Mouse (Mus musculus) hindbrain, embryonic 15.5 days (tissue): ENCODE results near the gene Frem1. TPM values are rescaled to one million over a fixed set of nuclear protein-coding genes. Genes with fewer than 3 reads are reported as not detected.
A peak's percentile ranks its signal among the peaks of the same experiment; 100 is the strongest.

Experiments
- ATAC-seq: fragments of 200-750 bp; cut with Nextera tagmentation; 2 replicates; pipeline ENCODE4 v1.8.0; 2017; ENCODE audit warnings: low read depth, moderate number of reproducible peaks, moderate TSS enrichment; ENCODE audit not compliant: low FRiP score
- H3K27ac ChIP-seq: fragments of 300-500 bp; sonication (generic); replicated peaks from 2 replicates; pipeline ENCODE4 v1.5.1; 2015; ENCODE audit warnings: mild to moderate bottlenecking, inconsistent platforms
- H3K27me3 ChIP-seq: fragments of 300-500 bp; sonication (generic); 2 replicates; pipeline ENCODE4 v1.6.1; 2015; ENCODE audit warnings: control low read depth, inconsistent platforms
- H3K36me3 ChIP-seq: fragments of 300-500 bp; sonication (generic); 2 replicates; pipeline ENCODE4 v1.6.1; 2015; ENCODE audit warnings: control low read depth, inconsistent platforms
- H3K4me1 ChIP-seq: fragments of 300-500 bp; sonication (generic); replicated peaks from 2 replicates; pipeline ENCODE4 v1.6.1; 2015; ENCODE audit warnings: control low read depth, inconsistent platforms
- H3K4me2 ChIP-seq: fragments of 300-500 bp; sonication (generic); 2 replicates; pipeline ENCODE4 v1.6.1; 2015; ENCODE audit warnings: moderate library complexity, mild to moderate bottlenecking, inconsistent platforms
- H3K4me3 ChIP-seq: fragments of 300-500 bp; sonication (generic); 2 replicates; pipeline ENCODE4 v1.5.1; 2015; ENCODE audit warnings: mild to moderate bottlenecking, inconsistent platforms
- H3K9ac ChIP-seq: fragments of 300-500 bp; sonication (generic); 2 replicates; pipeline ENCODE4 v1.6.1; 2015; ENCODE audit warnings: inconsistent platforms
- H3K9me3 ChIP-seq: fragments of 300-500 bp; sonication (generic); 2 replicates; pipeline ENCODE4 v1.6.1; 2016; ENCODE audit warnings: control low read depth, inconsistent platforms
- WGBS: fragments of 180-500 bp; shearing (Covaris S2); methylation state at CpG from one replicate; pipeline ENCODE4 v1.1.7; 2015; 5-methylcytosine and 5-hydroxymethylcytosine counted together
- polyA plus RNA-seq: library from polyadenylated mRNA; unstranded; fragments of >200 nt; fragmentation: Nextera tagmentation; extraction: Ambion mirVana; gene quantifications from 2 replicates; pipeline ENCODE4 v1.2.1, GENCODE M21; 2015

Gene Frem1
- polyA plus RNA-seq, 1 experiment from 2014 or later, result 2.9 TPM

DNA sequence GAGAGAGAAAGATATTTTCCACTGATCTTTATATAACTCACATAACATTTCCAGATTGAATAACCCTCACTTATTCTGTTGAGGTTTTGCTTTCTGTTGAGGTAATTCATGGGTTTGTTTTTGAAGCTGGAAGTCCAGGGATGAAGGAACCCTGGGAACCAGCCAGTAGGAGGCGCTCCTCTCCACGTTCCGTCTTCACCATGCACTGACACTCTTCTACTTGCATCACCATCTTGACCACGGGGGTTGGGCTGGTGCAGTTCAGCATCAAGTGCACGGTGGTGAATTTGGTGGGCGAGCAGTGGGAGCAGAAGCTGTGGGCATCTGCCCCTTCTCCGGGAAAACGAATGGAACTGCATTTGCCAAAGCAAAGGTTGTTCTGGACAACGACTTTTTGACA is 169.6 kb downstream of the Frem1 start:
- H3K27me3 ChIP-seq, result no peaks in the 10 kb centered on the region
- no peak overlapping the region for H3K9ac ChIP-seq
- H3K4me1 ChIP-seq, result 0 out of 2 replicates have a peak, but pooled peaks cover 3% of the 10 kb centered on the region
- H3K4me3 ChIP-seq, result no peak overlapping the region
- WGBS, result 84% methylated on average over 9 of the region's 9 CpGs
- H3K27ac ChIP-seq, result no peak overlapping the region
- no peak overlapping the region for H3K4me2 ChIP-seq
- ATAC-seq, result no peak
- H3K36me3 ChIP-seq, result no peaks in the 10 kb centered on the region
- H3K9me3 ChIP-seq, result no peaks in the 10 kb centered on the region

DNA sequence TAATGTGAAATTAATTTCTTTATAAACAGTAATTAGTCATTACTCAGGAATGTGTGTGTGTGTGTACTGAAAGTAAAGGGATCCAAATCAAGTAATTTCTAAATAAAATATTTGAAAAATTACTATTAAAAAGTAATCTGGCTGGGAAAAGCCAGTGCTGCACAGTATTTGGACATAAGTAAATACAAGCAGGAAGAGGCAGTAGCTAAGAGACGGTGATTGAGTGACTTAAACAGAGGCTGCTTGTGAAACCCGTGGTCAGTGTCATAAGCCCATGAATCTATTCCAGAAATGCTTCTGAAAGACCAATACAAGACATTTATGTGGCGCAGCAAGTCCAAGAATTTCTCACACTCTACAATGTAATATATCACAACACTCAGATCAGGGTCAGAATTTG is 170.8 kb downstream of the Frem1 start:
- Histone ChIP-seq H3K9ac (no peak overlapping the region), H3K27ac (no peak overlapping the region), H3K4me3 (no peak overlapping the region), H3K9me3 (no peaks in the 10 kb centered on the region), H3K27me3 (no peaks in the 10 kb centered on the region), H3K36me3 (no peaks in the 10 kb centered on the region), H3K4me2 (no peak overlapping the region), H3K4me1 (0 out of 2 replicates have a peak, but pooled peaks cover 3% of the 10 kb centered on the region)
- ATAC-seq, result no peak
- 74% methylated on average over 3 of the region's 3 CpGs for WGBS

DNA sequence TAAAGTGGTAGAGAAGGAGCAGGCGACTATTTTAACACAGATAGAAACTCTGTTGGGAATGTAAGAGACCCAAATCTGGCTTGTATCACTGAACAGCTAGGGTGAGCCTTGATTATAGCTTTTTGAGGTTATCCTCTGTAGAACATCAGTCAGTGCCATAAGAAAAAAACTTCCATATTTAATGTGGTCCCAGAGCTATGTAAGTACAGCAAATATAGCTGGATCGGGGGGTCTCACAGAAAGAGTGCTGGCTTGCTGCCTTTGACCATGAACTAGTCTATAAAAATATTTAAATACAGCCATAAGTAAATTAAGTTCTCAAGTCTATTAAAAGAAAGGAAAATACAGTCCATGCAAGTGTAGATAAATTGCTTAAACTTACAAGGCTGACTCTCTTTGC is 171.9 kb downstream of the Frem1 start:
- H3K9ac ChIP-seq, result no peak overlapping the region
- H3K4me3 ChIP-seq, result no peak overlapping the region
- H3K9me3 ChIP-seq, result no peaks in the 10 kb centered on the region
- H3K4me2 ChIP-seq, result no peak overlapping the region
- no peaks in the 10 kb centered on the region for H3K36me3 ChIP-seq
- H3K27ac ChIP-seq, result no peak overlapping the region
- 88% methylated on average over 2 of the region's 2 CpGs for WGBS
- H3K4me1 ChIP-seq, result 0 out of 2 replicates have a peak, but pooled peaks cover 3% of the 10 kb centered on the region
- ATAC-seq, result no peak
- H3K27me3 ChIP-seq, result no peaks in the 10 kb centered on the region

DNA sequence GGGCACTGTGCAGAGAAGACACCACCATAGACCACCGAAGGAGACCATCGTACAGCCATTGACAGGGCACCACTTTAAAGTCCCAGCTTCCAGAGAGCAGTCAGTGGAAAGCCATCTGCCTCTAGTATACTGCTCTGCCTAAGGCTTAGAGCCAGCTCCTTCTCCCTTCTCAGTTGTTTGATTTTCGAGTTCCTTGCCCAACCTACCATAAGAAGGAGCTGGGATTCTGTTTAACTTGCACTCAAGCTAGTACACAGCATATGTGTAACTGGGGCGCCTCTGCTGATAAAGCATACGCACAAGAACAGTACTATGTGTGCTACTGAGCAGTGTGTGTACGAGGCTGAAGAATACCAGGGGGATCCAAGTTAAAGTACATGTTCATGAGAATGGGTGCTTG is 173.0 kb downstream of the Frem1 start:
- Histone ChIP-seq H3K4me2 (no peak overlapping the region), H3K9ac (no peak overlapping the region), H3K36me3 (no peaks in the 10 kb centered on the region), H3K4me3 (no peak overlapping the region), H3K27me3 (no peaks in the 10 kb centered on the region), H3K27ac (no peak overlapping the region), H3K4me1 (no peaks in the 10 kb centered on the region), H3K9me3 (no peaks in the 10 kb centered on the region)
- 85% methylated on average over 6 of the region's 6 CpGs for WGBS
- no peak for ATAC-seq

DNA sequence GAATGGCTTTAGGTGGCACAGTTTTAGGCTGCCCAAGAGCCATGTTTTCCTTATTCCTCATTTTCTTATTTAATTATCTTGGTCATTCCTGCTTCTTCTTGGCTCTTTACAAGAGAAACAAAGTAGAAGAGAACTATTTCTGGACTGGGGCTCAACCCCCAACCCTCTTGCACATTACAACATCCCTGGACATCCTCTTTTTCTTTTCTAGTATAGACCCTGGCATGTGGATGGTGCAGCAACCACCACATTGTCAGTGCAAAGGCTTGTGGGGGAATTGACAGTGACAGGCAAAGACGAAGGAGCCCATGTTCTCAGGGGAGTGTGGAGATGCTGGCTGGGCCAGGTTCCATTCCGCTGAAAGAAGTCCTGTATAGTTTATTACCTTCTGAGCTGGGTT is 175.5 kb downstream of the Frem1 start:
- Histone ChIP-seq H3K9ac (no peak overlapping the region), H3K27ac (no peak overlapping the region), H3K4me2 (no peak overlapping the region), H3K36me3 (no peaks in the 10 kb centered on the region), H3K9me3 (no peaks in the 10 kb centered on the region), H3K27me3 (no peaks in the 10 kb centered on the region), H3K4me1 (no peaks in the 10 kb centered on the region), H3K4me3 (no peak overlapping the region)
- no peak for ATAC-seq
- 78% methylated on average over 2 of the region's 2 CpGs for WGBS

DNA sequence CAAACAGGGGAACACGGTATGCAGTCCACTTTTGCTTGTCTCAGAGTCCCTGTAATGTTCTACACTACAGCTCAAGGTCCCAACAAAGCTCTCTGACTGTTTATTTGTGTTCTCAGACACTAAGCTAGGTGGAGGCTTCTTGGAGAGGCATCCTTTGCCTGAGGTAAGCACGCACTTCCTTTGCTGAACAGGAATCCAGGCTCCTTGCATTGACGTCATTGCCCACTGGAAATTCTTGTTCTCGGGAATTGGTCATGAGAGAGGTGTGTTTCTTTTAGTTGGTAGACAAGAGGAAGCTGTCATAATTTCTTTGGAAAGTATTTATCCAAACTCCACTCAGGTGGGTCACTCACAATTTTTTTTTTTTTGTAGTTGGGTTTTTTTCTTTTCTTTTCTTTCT is 176.6 kb downstream of the Frem1 start:
- H3K27me3 ChIP-seq, result no peaks in the 10 kb centered on the region
- H3K4me3 ChIP-seq, result no peak overlapping the region
- no peak overlapping the region for H3K27ac ChIP-seq
- no peaks in the 10 kb centered on the region for H3K36me3 ChIP-seq
- no peaks in the 10 kb centered on the region for H3K4me1 ChIP-seq
- H3K9ac ChIP-seq, result no peak overlapping the region
- 85% methylated on average over 4 of the region's 4 CpGs for WGBS
- no peaks in the 10 kb centered on the region for H3K9me3 ChIP-seq
- H3K4me2 ChIP-seq, result no peak overlapping the region
- ATAC-seq, result no peak

DNA sequence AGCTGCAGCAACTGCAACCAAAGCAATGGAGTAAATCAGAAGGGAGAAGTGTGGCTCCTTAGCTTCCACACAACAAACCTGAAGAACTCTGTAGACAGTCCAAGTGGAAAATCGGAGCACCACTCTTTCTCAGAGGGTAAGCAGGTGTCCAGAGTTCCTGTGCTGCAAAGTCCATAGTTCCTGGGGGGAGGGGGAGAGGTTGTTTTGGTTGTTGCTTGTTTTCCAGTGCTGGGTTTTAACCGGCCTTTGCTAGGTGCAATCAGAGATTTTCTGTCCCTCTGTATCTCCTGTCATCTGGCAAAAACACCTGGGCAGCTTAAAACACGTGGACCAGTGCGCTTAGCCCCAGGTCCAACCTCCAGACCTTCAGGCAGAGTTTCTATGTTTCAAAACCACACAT is 177.3 kb downstream of the Frem1 start:
- H3K27ac ChIP-seq, result no peak overlapping the region
- no peaks in the 10 kb centered on the region for H3K27me3 ChIP-seq
- no peak for ATAC-seq
- H3K9ac ChIP-seq, result no peak overlapping the region
- H3K36me3 ChIP-seq, result no peaks in the 10 kb centered on the region
- no peaks in the 10 kb centered on the region for H3K4me1 ChIP-seq
- no peaks in the 10 kb centered on the region for H3K9me3 ChIP-seq
- no peak overlapping the region for H3K4me2 ChIP-seq
- WGBS, result 81% methylated on average over 4 of the region's 4 CpGs
- no peak overlapping the region for H3K4me3 ChIP-seq

DNA sequence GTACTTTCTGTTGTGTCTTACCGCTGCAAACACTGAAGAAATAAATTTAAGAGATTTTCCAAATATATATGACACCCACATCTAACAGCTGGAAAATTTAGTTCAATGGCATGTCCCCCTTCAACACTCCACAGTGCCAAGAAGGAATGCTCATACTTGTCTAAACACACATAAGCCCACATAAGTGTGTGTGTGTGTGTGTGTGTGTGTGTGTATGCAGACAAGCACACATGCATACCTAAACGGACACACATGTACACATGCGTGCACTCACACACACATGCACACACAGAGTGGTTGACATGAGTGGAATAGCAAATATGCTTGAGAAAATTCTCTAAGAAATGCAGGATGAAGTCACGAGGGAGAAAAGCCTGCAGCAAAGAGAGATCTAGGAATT is 179.6 kb downstream of the Frem1 start:
- 78% methylated on average over 4 of the region's 4 CpGs for WGBS

DNA sequence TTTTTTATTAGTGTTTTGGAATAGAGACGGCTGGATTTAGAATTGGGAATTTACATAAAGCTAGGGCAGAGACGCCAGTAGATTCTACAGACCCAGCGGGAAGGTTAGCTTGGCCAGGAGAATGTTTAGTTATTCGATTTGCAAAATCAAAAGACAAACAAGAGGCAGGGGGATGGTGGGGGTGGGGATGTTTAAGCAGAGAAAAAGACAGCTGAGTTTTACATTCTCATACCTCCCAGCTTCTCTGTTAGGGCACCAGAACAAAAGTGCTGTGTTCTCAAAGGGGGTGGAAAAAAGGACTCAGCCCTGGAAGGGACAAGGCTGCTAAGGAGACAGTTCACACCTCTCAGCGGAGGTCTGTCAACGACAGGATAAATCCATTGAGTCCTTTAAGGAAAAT is 180.0 kb downstream of the Frem1 start:
- 21% methylated on average over 6 of the region's 6 CpGs for WGBS
- Histone ChIP-seq H3K9me3 (no peaks in the 10 kb centered on the region), H3K9ac (no peak overlapping the region), H3K4me2 (no peak overlapping the region), H3K4me3 (no peak overlapping the region), H3K36me3 (no peaks in the 10 kb centered on the region), H3K27me3 (no peaks in the 10 kb centered on the region), H3K4me1 (no peaks in the 10 kb centered on the region), H3K27ac (no peak overlapping the region)
- ATAC-seq, result no peak

More for the DNA sequence above, 179.6 kb downstream of the Frem1 start:
- Histone ChIP-seq H3K27ac (no peak overlapping the region), H3K4me3 (no peak overlapping the region), H3K36me3 (no peaks in the 10 kb centered on the region), H3K4me1 (no peaks in the 10 kb centered on the region), H3K9ac (no peak overlapping the region), H3K27me3 (no peaks in the 10 kb centered on the region), H3K9me3 (no peaks in the 10 kb centered on the region), H3K4me2 (no peak overlapping the region)
- ATAC-seq, result no peak

DNA sequence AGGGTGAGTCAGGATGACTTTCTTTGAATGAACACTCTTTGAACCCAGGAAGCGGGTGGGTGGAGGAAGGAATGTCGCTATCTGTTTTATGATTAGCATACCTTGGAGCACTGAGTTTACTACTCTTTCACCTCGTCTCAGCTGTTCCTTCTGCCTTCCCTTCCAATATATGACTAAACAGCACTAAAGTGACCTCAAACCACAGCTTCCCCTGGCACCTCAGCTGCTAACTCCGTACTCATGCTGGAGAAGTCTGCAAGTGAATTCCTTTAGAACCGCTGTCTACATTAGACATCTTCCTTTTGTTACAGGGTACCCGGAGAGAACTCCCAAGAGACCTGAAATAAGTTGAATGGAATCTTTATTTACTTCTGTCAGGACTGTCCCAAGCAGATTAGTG is 181.2 kb downstream of the Frem1 start:
- Histone ChIP-seq H3K4me1 (no peaks in the 10 kb centered on the region), H3K27me3 (no peaks in the 10 kb centered on the region), H3K36me3 (no peaks in the 10 kb centered on the region), H3K27ac (no peak overlapping the region), H3K4me2 (no peak overlapping the region), H3K4me3 (no peak overlapping the region), H3K9ac (no peak overlapping the region), H3K9me3 (no peaks in the 10 kb centered on the region)
- no peak for ATAC-seq
- 81% methylated on average over 6 of the region's 6 CpGs for WGBS

DNA sequence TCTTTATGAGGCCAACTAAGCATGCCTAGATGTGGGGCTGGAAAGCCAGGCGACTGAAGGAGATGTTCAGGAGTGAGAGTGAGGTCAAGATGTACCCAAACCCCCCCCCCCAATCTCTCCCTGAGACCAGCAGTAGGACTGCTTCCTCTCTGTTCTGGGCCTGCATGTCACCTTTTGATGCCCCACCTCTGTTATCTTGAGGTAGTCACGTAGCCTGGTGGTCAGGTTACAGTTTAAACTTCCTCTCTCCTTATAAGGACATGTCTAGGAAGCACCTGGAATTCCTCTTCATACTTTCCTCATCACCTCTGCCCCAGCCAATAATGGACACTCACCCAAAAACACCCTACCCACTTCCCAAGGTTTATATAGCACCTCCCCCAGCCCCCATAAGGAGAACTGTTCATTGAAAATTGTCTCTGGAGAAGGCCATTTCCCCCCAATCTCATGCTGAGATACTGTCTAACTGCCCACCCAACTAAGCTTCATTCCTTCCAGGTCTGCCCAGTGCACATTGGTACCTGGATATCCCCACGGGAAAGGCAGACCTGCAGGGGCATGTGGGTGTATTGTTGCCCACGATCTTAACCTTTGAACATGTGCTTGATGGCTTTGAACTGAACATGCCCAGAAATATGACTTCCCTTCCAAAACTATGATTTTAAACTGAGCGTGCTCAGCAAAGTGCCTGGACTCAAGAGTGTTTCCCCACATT is 184.3 kb downstream of the Frem1 start:
- Histone ChIP-seq H3K9me3 (no peaks in the 10 kb centered on the region), H3K9ac (no peak overlapping the region), H3K4me3 (no peak overlapping the region), H3K4me1 (no peaks in the 10 kb centered on the region), H3K27ac (no peak overlapping the region), H3K4me2 (no peak overlapping the region), H3K36me3 (no peaks in the 10 kb centered on the region), H3K27me3 (no peaks in the 10 kb centered on the region)
- no peak for ATAC-seq
- WGBS, result 90% methylated on average over 5 of the region's 5 CpGs

DNA sequence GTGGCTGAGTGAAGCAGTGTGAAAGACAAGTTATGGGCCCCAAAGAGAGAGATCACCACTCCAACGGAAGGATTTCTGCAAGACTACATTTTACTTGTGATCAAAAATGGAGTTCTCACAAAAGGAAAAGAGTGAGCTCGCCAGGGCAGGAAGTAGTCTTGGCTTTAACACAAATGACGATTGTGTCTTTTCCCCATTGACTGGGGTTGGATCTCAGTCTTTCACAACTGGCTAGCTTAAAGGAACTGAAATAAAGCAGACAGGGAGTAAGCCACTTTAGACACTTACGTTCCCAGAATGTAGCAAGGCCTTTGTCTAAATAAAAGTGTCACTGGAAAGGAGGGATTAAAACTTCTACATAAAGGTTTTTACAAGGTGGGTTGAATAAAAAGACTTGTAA is 185.0 kb downstream of the Frem1 start:
- Histone ChIP-seq H3K27ac (0 out of 2 replicates have a peak overlapping the region, but pooled peaks have one; percentile 34), H3K9me3 (no peaks in the 10 kb centered on the region)
- WGBS, result 65% methylated on average over 4 of the region's 4 CpGs

More for the DNA sequence above, 185.0 kb downstream of the Frem1 start:
- Histone ChIP-seq H3K36me3 (no peaks in the 10 kb centered on the region), H3K4me1 (no peaks in the 10 kb centered on the region), H3K9ac (no peak overlapping the region), H3K4me2 (no peak overlapping the region), H3K4me3 (no peak overlapping the region), H3K27me3 (no peaks in the 10 kb centered on the region)
- no peak for ATAC-seq
